Mouse (Mus musculus) embryo, embryonic 10.5 days (tissue): ENCODE results near the gene Abi3bp.

Experiments
- DNase-seq: peaks from one replicate; pipeline ENCODE4 v3.0.0-alpha.2; 2015; ENCODE audit warnings: low spot score

Gene Abi3bp

DNA sequence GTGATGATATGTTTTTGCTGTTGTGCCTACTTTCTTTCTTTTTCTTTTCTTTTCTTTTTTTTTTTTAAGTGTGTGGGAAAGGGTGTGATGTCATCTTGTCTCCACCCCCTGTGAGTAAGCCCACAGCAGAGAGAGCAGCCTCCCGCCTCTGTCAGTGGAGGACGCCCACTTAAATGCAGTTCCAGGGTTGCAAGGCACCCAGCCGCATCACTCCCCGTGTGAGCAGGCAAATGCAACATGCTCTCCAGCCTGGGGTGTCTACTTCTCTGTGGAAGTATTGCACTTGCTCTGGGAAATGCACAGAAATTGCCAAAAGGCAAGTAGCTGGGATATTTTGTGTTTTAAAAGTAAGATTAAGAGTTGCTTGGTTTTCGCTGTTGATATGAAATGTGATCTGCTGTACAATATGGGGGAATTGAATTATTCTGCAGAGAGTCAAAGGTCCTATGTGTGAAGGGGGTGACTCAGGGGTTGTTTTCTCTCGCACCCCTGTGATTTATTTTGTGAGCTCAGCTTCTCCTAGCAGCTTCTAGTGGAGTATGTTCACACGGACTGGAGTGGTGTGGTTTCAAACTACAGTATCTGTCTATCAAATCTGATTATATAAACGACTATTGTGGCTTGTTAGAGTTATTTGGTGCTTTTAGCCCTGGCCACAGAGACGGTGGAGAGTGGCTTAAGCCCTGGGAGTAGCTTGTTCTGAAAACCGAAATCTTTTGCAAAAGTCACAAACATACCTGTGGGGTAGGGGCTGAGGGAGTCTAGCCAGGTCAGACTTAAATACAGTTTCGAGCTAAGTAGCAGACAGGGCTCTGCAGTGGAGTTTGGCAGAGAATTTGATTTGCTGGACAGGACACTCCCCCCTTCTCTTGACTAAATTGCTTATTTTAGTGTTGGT, at the start of gene Abi3bp:
TSS of gene Abi3bp (plus strand) at position 202 of the 898 bp plus-strand sequence.
- peak; percentile 13 for DNase-seq

- DNase-seq = no peak
Observed at GRCm38 (mm10) chr16:56435293-56436185, 42.1 kb upstream of the Abi3bp start.

DNA sequence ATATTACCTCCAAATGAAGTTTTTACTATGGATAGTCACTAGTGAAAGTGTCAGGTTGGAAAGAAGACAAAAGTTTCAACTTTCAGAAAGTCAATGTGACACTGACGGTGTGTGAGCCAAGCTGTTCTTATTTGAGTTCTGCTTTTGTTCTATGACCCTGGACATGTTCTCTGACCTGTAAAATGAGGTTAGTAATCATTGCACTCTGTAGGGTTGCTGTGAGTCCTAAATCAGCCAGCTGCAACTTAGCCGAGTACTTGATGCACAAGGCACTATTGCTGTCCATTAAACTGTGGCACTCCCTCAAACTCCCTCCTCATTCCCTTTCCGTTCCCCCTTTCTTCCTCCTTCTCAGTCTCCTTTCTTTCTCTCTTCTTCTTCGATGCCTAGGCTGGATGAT, 37.4 kb upstream of the Abi3bp start:
- DNase-seq = peak; percentile 8

DNA sequence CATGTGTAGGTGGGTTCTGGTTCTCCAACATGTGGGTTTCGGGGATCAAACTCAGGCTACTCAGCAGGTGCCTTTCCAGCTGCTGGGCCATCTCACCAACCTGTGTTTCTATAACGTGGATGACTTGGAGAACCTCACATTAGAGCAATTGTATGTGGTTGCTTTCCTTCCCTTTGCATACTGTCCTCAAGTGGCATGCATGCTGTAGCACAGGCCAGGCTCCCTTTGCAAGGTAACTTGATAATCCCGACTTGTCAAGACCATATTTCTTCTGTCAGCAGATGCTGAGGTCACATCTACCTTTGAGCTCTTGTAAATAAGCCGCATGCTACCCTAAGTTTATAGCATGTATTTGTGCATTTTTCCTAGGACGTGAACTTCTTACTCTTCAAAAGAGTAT, 36.6 kb upstream of the Abi3bp start:
- no peak for DNase-seq

DNA sequence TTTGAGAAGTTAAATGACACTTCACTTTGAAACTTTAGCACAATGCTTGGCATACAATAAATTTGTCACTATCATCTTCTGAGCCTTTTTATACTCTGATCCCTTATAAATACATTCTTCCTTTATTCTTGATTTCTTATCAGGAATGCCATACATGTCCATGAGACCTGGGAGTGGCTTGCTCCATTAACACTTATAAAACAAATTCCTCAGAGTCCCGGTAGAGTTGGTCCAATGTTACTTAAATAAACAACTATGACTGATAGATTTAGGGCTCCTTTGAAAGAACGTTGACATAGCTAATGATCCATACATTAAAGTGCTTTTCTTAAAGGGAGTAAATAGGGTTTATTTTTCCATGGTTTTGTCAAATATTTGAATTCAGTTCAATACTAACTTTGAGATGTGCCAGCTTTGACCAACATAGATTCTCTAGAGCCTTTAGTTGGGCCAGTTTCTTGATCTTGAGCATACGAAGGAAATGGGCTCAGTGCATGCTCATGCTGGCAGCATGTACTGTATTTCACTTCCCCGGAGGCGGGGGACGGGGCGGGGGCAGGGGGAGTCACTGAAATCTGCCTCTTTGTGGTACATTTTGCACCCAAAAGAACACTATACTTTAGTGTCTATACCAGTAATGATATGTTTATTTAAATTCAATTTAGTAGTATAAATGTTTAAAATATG, 35.9 kb upstream of the Abi3bp start:
- no peak for DNase-seq

DNA sequence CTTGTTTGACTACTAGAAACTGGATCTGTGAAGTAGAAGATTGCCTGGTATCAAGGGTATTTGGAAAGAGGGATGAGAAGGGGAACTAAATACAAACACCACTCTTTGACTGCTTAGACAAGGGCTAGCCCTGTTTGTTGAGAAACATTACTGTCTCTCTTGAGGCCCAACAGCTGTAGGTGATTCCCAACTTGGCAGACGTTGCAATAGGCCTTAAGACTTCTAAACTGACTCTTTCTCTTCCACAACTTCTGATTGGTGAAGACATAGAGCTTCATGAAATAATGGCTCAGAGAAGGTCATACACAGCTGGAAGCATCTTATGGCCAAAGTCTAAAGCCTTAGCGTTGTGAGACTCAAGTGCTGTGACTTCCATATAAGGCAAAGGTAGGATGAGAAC, 26.2 kb upstream of the Abi3bp start:
- no peak for DNase-seq

- no peak for DNase-seq
Observed at GRCm38 (mm10) chr16:56451923-56452322, 25.8 kb upstream of the Abi3bp start.

DNA sequence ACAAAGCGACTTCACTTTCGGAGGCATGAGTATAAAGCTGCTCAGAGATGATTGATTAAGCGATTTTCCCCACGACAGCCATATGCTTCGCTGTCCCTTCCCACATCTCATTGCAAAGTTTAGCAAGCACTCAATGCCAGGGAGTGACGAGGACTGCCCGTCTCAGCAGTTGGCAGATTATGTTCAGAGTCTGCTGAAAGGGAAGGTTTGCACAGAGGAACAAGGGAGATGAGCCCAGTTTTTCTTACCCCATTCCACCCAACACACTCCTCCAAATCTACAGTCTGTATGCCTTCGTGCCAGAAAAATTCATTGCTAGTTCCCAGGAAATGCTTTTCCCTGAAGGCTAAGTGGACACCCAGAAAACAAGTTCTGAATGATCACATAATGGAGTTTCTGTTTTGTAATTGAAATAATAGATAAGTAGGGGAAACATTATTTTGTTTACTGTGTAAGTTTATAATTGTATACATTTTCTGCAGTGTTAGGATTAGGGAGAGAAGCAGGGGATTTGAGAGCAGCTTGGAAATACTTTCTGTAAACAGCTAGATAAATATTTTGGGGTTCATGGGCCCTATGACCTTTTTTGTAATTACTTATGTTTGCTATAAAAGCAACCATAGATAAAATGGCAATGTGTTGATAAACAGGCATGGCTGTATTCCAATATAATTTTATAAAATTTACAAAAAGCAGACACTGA, 19.5 kb upstream of the Abi3bp start:
- no peak for DNase-seq

- no peak for DNase-seq
Observed at GRCm38 (mm10) chr16:56473160-56473559, 4.5 kb upstream of the Abi3bp start.

DNA sequence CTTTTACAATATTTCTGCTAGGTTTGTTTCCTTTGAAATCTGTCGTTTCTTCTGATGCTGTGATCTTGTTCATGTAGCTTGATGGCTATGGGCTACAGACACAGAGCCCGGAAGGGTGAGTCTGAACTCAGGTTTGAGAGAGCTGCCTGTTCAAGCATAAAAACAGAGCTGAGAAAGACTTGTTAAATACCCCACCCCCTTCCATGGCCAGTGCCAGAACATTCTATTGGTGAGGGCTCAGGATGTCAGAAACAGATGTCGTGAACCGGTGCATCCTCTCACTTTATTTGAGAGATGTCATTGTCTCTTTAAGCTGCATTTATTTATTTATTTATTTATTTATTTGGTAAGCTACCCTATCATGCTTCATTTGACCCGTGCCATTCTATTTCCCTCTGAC, 2.0 kb upstream of the Abi3bp start:
- no peak for DNase-seq

GRCm38 (mm10) chr16:56478575-56479191, 1.0 kb downstream of the Abi3bp start:
- peak; percentile 70 for DNase-seq

GRCm38 (mm10) chr16:56483466-56483865, 5.8 kb downstream of the Abi3bp start:
- DNase-seq = no peak

- DNase-seq = no peak
Observed at GRCm38 (mm10) chr16:56486461-56486860, 8.8 kb downstream of the Abi3bp start.

DNA sequence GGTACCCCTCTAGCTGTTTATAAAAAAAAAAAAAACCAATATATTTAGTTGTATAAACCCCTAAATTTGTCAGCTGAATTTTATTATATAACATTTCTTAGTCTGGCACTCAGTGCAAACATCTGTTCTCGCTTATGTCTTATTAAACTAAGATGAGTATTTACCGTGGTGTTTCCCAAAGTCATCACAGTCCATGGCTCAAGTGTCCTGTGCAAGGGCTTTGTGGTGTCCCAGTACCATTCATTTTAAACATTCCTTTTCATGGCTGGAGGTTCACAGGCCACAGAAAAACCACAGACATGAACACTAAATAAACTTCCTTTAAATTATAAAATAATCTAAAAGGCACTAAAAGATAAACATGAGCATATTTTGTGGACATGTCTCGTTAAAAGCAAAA, 13.2 kb downstream of the Abi3bp start:
- DNase-seq = no peak

DNA sequence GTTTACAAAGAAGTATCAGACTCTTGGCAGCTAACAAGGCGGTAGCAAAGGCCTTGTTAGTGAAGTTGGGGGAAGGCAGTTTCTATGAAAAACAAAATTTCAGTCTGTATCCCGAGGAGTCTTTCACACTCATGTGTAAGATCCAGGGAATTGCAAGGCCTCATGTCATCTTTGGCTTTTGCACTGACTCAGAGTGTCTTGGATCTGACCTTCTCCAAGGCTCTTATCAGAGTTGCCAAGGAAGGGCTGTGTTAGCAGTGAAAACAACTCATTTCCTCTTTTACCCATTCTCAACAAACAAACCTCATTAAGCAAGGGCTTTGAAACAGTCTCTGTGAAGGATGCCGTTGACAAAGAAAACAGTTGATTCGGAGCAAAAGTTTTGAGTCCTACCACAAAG, 17.6 kb downstream of the Abi3bp start:
- DNase-seq = no peak

GRCm38 (mm10) chr16:56496743-56497142, 19.1 kb downstream of the Abi3bp start:
- no peak for DNase-seq

DNA sequence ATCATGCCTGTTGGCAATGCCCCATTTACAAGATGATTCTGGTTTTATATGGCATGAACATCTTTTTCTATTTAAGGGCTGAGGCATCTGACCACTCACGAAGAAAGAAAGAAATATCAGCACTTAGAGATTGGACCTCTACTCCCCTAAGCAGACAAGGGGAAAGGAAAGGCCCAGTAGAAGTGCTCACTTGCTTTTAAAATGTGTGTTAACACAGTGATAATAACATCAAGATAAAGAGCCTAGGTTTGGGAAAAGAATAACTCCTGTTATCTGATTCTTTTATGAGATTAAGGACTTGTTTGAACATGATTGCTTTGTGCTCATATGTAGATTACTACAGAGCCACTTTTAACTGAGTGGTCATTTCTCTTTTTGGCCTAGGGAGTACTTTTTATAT, 21.0 kb downstream of the Abi3bp start:
- DNase-seq = no peak

GRCm38 (mm10) chr16:56500441-56500840, 22.8 kb downstream of the Abi3bp start:
- no peak for DNase-seq

DNA sequence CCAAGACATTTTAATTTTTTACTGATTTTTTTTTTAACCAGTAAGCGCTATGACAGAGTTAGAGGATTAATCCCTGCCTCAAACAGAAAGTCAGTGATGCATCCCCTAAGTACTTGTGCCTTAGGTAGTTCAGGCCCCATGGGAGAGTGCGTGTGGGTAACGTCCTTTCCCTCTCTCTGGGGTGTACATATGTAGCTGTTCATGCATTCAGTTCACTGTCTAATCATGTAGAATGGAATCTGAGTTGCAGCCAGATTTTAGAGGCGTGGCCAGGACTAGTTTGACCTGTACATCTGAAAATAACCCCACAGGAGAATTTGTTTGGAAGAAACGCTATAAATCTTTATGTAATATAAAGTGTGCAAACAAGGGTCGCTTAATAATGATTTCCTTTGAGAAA, 23.4 kb downstream of the Abi3bp start:
- no peak for DNase-seq

DNA sequence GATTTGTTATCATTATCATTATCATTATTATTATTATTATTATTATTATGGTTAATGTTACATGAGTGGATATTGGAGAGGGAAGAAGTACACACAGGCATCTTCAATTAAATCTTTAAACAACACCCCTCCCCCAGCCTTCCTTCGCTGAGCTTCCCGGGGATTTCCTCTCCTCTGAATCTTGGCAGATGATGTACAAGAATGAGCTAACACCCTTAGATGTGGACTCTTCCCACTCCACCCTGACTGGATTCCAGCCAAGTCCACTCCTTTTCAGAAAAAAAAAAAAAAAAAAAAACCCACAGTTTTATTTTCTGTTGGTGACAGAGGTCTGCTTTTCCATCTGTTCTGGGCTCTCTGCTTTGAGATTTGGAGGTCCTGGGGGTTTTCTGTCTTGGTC, 23.8 kb downstream of the Abi3bp start:
- DNase-seq = no peak

GRCm38 (mm10) chr16:56502134-56502533, 24.5 kb downstream of the Abi3bp start:
- no peak for DNase-seq
